Mouse (Mus musculus) MEL (cell line): ENCODE measurements around the gene E2f3.

ENCODE experiments used
- BHLHE40 ChIP-seq: IDR thresholded peaks from 2 replicates; pipeline ENCODE4 v1.6.1; 2012; ENCODE audit warnings: low read depth, mild to moderate bottlenecking, inconsistent platforms, low read length, improper control_type of control experiment, borderline replicate concordance
- CTCF ChIP-seq, 3 experiments: IDR thresholded peaks in 2 of 3; conservative IDR thresholded peaks in 1 of 3; 2 replicates each; pipeline ENCODE4 v1.5.1; 2011 to 2012; ENCODE audit warnings: low read length in 3 of 3, low read depth in 2 of 3, mild to moderate bottlenecking in 2 of 3, improper control_type of control experiment in 1 of 3, inconsistent platforms in 1 of 3, mixed read lengths in 1 of 3, moderate library complexity in 1 of 3; ENCODE audit not compliant: control insufficient read depth in 1 of 3, insufficient read depth in 1 of 3, poor library complexity in 1 of 3, severe bottlenecking in 1 of 3
- EP300 ChIP-seq, 2 experiments: IDR thresholded peaks; 2 replicates each; pipeline ENCODE4 v1.6.1; 2011; ENCODE audit warnings: improper control_type of control experiment in 2 of 2, low read length in 2 of 2, low read depth in 1 of 2, mild to moderate bottlenecking in 1 of 2
- HCFC1 ChIP-seq: IDR thresholded peaks from 2 replicates; pipeline ENCODE4 v1.6.1; 2012; ENCODE audit warnings: low read depth, mild to moderate bottlenecking, inconsistent platforms, low read length, improper control_type of control experiment, moderate library complexity
- MAFK ChIP-seq: IDR thresholded peaks from 2 replicates; pipeline ENCODE4 v1.6.1; 2011; ENCODE audit warnings: low read depth, mild to moderate bottlenecking, low read length, improper control_type of control experiment, borderline replicate concordance
- MAX ChIP-seq: IDR thresholded peaks from 2 replicates; pipeline ENCODE4 v1.6.1; 2011; ENCODE audit warnings: low read length, improper control_type of control experiment
- MAZ ChIP-seq: IDR thresholded peaks from 2 replicates; pipeline ENCODE4 v1.6.1; 2012; ENCODE audit warnings: low read depth, mild to moderate bottlenecking, inconsistent platforms, low read length, improper control_type of control experiment
- MEF2A ChIP-seq: IDR thresholded peaks from 2 replicates; pipeline ENCODE4 v1.6.1; 2014; ENCODE audit warnings: low read depth, mild to moderate bottlenecking, inconsistent platforms, low read length, improper control_type of control experiment; ENCODE audit not compliant: poor library complexity, insufficient replicate concordance, severe bottlenecking; ENCODE audit errors: extremely low read depth
- MXI1 ChIP-seq: IDR thresholded peaks from 2 replicates; pipeline ENCODE4 v1.6.1; 2011; ENCODE audit warnings: mild to moderate bottlenecking, low read depth, low read length, improper control_type of control experiment
- POLR2A ChIP-seq, 2 experiments: IDR thresholded peaks; 2 replicates each; pipeline ENCODE4 v1.6.1; 2011 to 2012; ENCODE audit warnings: low read length in 2 of 2, mild to moderate bottlenecking in 2 of 2, control low read depth in 1 of 2, improper control_type of control experiment in 1 of 2, low read depth in 1 of 2, moderate library complexity in 1 of 2; ENCODE audit not compliant: control insufficient read depth in 1 of 2, insufficient read depth in 1 of 2, poor library complexity in 1 of 2
- POLR2AphosphoS5 ChIP-seq: IDR thresholded peaks from 2 replicates; pipeline ENCODE4 v1.6.1; 2012; ENCODE audit warnings: low read depth, borderline replicate concordance, mild to moderate bottlenecking, inconsistent platforms, low read length, moderate library complexity, mixed read lengths
- RCOR1 ChIP-seq: IDR thresholded peaks from 2 replicates; pipeline ENCODE4 v1.6.1; 2012; ENCODE audit warnings: low read depth, mild to moderate bottlenecking, inconsistent platforms, low read length, improper control_type of control experiment
- ZMIZ1 ChIP-seq: IDR thresholded peaks from 2 replicates; pipeline ENCODE4 v1.6.1; 2012; ENCODE audit warnings: low read depth, mild to moderate bottlenecking, inconsistent platforms, low read length, improper control_type of control experiment, moderate library complexity

DNA sequence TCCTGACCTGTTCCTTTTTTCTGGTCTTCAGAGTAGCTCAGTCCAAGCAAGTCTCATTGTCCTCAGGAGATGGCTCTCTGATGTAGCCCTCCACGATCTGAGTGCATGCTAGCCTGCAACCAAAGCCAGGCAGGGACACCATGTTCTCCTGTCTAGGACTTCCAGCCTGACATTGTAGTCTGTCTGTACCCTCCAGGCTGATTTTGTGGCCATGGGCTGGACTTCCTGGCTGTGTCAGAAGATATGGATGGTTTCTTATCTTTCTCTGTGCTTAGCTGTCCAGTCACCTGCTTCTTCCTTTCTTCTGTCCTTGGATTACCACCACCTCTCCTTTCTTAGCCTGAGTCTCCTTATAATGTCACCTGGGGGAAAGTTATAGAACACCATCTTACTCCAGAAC is 83.2 kb downstream of the E2f3 start:
- TF ChIP-seq CTCF (IDR thresholded peaks at IDR 0.05 in 2 of 3, conservative IDR thresholded peaks at IDR 0.05 in 1 of 3; ENCODE audit: control insufficient read depth in 1 of 3, insufficient read depth in 1 of 3, low read depth in 2 of 3, low read length in 3 of 3, poor library complexity in 1 of 3, severe bottlenecking in 1 of 3) (no peak), MAFK (no peak), POLR2A (IDR thresholded peaks at IDR 0.05; ENCODE audit: control insufficient read depth in 1 of 2, insufficient read depth in 1 of 2, low read depth in 1 of 2, low read length in 2 of 2, poor library complexity in 1 of 2) (no peak), EP300 (IDR thresholded peaks at IDR 0.05; ENCODE audit: low read depth in 1 of 2, low read length in 2 of 2) (0 out of 4 replicates have a peak, but pooled peaks of 1 of the 2 experiments have one; percentile 10), MEF2A (no peak), POLR2AphosphoS5 (no peak), ZMIZ1 (no peak), MAZ (no peak), MAX (no peak), MXI1 (no peak), BHLHE40 (no peak), HCFC1 (no peak), RCOR1 (no peak)
